Mouse (Mus musculus): ENCODE measurements around the gene Orc2. TPM values are rescaled to one million over a fixed set of nuclear protein-coding genes. Genes with fewer than 3 reads are reported as not detected.

The Orc2 gene
- total RNA-seq (2021): 10 to 100 TPM; 12.5 to 12.6 TPM
- long read RNA-seq, experiment 1, transcript Orc2-201 (18 exons, 3,561 nt): major isoform, 13 of 17 reads
- long read RNA-seq, experiment 1, partial matches to known transcripts: 1 of 17 reads
- long read RNA-seq, experiment 1, other reads (novel, unspliced or antisense): 3 of 17 reads
- long read RNA-seq, experiment 2, transcript Orc2-201 (18 exons, 3,561 nt): major isoform, 5 of 10 reads
- long read RNA-seq, experiment 2, partial matches to known transcripts: 0 of 10 reads
- long read RNA-seq, experiment 2, other reads (novel, unspliced or antisense): 5 of 10 reads

- DNase-seq (ENCODE audit: low spot score): peak; percentile 92
Measured at GRCm38 (mm10) chr1:58504577-58505254, at the start of gene Orc2. Orc2 (minus strand) TSS chr1:58505109.

- DNase-seq (ENCODE audit: low spot score): no peak
Measured at GRCm38 (mm10) chr1:58541386-58541785, 36.5 kb upstream of the Orc2 start.

GRCm38 (mm10) chr1:58507249-58507648 lies 2.3 kb upstream of the Orc2 start:
- DNase-seq (ENCODE audit: low spot score): no peak

GRCm38 (mm10) chr1:58503793-58504370 lies 1.0 kb downstream of the Orc2 start:
- DNase-seq (ENCODE audit: low spot score): no peak

- DNase-seq (ENCODE audit: low spot score): no peak
Measured at GRCm38 (mm10) chr1:58503134-58503533, 1.8 kb downstream of the Orc2 start.

- no peak for DNase-seq (ENCODE audit: low spot score)
Measured at GRCm38 (mm10) chr1:58498758-58499157, 6.2 kb downstream of the Orc2 start.

- no peak for DNase-seq (ENCODE audit: low spot score)
Measured at GRCm38 (mm10) chr1:58497678-58498077, 7.2 kb downstream of the Orc2 start.

- DNase-seq (ENCODE audit: low spot score): no peak
Measured at GRCm38 (mm10) chr1:58495603-58496002, 9.3 kb downstream of the Orc2 start.

- DNase-seq (ENCODE audit: low spot score): no peak
Measured at GRCm38 (mm10) chr1:58482647-58483046, 22.3 kb downstream of the Orc2 start.

- no peak for DNase-seq (ENCODE audit: low spot score)
Measured at GRCm38 (mm10) chr1:58475662-58476061, 29.2 kb downstream of the Orc2 start.

- no peak for DNase-seq (ENCODE audit: low spot score)
Measured at GRCm38 (mm10) chr1:58465561-58465960, 39.3 kb downstream of the Orc2 start.

- DNase-seq (ENCODE audit: low spot score): no peak
Measured at GRCm38 (mm10) chr1:58465042-58465441, 39.9 kb downstream of the Orc2 start.

- no peak for DNase-seq (ENCODE audit: low spot score)
Measured at GRCm38 (mm10) chr1:58463935-58464334, 41.0 kb downstream of the Orc2 start.

GRCm38 (mm10) chr1:58460566-58460965 lies 44.3 kb downstream of the Orc2 start:
- DNase-seq (ENCODE audit: low spot score): no peak

GRCm38 (mm10) chr1:58458867-58459266 lies 46.0 kb downstream of the Orc2 start:
- no peak for DNase-seq (ENCODE audit: low spot score)

GRCm38 (mm10) chr1:58458175-58458574 lies 46.7 kb downstream of the Orc2 start:
- DNase-seq (ENCODE audit: low spot score): no peak

- DNase-seq (ENCODE audit: low spot score): no peak
Measured at GRCm38 (mm10) chr1:58454316-58454715, 50.6 kb downstream of the Orc2 start.

GRCm38 (mm10) chr1:58448396-58448795 lies 56.5 kb downstream of the Orc2 start:
- no peak for DNase-seq (ENCODE audit: low spot score)

GRCm38 (mm10) chr1:58447766-58448165 lies 57.1 kb downstream of the Orc2 start:
- DNase-seq (ENCODE audit: low spot score): no peak

GRCm38 (mm10) chr1:58445861-58446260 lies 59.0 kb downstream of the Orc2 start:
- no peak for DNase-seq (ENCODE audit: low spot score)

GRCm38 (mm10) chr1:58445143-58445722 lies 59.7 kb downstream of the Orc2 start, which contains the start of the genes Nif3l1 and Ppil3:
Nif3l1 (plus strand) TSS chr1:58445151.
Ppil3 (minus strand) TSS chr1:58445486.
- peak; percentile 83 for DNase-seq (ENCODE audit: low spot score)

- no peak for DNase-seq (ENCODE audit: low spot score)
Measured at GRCm38 (mm10) chr1:58444691-58445090, 60.2 kb downstream of the Orc2 start.
